Mouse (Mus musculus) left cerebral cortex, adult 11 months (tissue): Measurements from ENCODE around the gene Ccl25.
A peak's percentile ranks its signal among the peaks of the same experiment; 100 is the strongest.

ENCODE experiments used
- DNase-seq: peaks from one replicate; pipeline ENCODE4 v3.0.0; 2022; ENCODE audit warnings: low spot score

Gene Ccl25

DNA sequence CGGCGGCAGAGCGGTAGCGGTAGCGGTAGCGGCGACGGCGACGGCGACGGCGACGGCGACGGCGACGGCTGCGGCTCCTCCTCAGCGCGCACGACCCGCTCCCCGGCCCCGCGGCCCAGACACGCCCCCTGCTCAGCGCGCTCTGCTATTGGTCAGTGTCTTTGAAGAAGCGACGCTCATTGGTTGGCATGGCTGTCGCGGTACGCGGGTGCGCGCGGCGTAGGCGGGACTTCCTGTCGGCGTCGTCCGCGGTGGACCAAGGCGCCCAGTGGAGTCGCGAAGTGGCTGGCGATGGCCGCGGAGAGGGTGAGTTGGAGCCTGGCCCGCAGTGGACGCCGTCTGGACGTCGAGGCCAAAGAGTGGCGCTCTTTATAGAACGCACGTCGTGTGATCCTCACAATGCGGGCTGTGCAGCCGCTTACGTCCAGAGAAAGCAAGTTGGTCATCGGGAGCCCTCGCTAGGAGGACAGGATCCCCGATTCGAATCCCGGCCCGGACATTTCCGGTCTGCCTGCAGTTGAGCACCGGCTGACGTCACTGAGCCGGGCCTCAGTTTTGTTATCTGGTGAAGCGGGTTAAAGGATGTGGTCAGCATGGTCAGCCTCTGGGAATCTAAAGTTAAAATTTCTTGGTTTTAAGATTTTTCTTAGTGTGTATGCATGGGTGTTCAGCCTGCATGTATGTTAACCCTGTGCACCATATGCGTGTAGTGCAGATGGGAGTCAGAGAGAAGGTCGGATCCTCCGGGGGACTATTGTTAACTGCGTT lies at the start of gene Ccl25, which contains the start of gene Elavl1:
Gene Ccl25, plus strand, starts transcription at position 228 of the 768 bp plus-strand sequence.
Gene Elavl1, minus strand, starts transcription at position 431 of the 768 bp plus-strand sequence.
- DNase-seq = peak; percentile 96

DNA sequence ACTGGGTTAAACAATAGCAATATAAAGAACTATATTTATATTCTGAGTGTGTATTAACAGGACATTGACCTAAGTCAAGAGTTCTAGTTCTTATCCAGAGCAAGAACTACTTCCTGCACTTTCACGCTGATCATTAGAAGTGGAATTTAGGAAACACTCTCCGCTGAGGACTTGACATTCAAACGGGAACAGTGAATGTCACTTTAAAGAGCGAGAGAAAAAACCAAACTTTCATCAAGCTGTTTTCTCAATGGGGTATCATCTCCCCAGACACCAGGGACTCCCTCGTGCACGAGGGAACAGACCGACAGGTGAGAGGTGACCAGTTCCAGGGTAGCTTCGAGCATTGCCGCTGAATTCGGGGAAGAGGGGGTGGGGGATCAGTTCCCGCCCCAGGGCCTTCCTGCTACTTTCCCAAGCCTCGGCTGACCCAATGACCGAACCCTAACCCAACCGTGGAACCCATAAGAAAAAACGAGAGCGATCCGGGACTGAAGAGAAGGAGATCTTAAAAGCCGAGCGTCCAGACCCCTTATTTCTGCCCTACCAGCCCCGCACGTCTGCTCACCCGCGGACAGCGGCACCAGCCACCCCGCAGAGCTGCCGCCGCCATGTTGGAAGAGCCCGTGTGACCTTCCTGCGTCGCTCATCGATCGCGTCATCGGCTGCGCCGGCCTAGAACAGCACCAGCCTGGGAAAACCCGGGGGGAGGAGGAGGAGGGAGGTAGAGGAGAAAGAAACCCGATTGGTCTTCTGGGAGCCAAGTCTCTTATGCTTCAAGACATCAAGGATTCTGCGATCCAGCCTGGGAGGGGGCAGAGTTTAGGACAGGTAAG lies 49.5 kb upstream of the Ccl25 start, which contains the start of gene Timm44:
Gene Timm44, minus strand, starts transcription at position 639 of the 836 bp plus-strand sequence.
- peak; percentile 94 for DNase-seq

DNA sequence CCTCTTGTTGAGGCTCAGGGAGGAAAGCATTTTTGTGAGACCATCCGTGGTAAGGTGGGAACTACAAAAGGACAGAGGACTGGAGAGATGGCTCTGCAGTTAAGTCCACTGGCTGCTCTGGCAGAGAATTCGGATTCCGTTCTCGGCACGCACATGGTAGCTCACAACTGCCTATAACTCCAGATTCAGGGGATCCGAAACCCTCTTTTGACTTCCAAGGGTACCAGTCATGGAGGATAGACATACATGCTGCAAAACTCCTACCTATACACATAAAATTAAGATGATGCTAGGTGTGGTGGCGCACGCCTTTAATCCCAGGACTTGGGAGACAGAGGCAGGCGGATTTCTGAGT lies 48.9 kb upstream of the Ccl25 start:
- DNase-seq = no peak

DNA sequence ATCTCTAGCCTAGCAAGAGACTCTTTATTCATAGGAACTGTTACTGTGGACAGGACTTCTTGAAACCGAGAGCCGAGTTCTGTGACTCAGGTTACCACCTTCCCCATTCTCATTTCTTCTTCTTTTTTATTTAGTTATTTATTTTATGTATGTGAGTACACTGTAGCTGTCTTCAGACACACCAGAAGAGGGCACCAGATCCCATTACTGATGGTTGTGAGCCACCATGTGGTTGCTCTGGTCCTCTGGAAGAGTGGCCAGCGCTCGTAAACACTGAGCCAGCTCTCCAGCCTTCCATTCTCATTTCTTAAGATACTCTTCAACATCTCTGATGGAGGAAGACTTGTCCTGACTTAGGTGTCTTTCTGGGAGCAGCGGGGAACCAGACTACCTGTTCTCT lies 32.3 kb upstream of the Ccl25 start:
- DNase-seq = no peak

DNA sequence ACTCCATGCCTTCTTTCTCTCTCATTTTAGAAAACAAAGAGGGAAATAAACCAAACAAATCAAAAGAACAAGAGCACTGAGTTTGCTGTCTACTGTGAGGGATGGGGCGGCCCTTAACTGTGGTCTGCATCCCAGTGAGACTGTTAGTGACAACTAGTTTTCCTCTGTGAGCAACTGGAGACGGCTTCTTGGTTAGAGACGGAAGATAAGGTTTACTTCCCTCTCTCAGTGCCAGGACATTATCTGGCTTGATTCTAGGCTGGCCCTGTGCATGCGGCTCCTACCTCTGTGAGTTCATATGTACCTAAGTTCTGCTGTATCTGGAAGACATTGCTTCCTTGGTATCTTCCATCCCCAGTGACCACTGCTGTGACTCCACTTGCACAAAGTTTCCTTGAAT lies 27.2 kb upstream of the Ccl25 start:
- no peak for DNase-seq

DNA sequence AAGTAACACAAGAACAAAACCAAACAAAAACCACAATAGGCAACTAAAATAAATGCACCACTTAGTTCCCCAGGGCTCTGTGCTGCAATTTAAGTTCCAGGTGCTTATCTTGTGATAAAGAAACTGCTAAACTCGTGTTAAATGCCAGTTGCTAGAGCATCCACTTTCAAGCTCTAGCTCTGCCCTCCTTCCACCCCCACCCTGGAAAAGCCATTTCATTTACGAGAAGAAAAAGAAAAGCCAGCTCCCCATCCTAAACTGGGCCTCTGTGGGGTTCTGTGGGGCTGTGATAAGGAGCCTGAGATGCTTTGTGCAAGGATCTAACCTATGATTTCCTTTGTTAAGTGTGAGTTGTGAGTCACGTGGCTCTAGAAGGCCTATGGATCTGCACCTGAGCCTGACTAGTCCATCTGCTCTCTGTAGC lies 20.9 kb upstream of the Ccl25 start:
- DNase-seq = no peak

DNA sequence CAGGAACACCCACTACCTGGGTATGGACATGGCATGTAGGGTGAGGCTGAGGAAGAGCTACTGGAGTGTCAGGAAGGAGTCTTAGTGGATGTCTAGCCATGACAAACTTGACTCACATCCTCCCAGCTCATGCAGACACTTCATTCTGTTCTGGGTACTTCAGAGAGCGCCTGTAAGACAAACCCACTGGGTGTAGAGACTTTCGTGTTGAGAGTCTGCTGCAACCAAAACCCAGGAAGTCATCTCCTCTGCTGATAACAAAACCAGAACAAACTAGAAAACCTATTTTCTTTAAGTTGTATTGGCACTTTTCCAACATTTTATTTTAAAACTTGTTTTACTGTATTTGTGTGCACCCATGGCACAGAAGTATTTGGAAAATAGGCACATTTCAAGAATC lies 19.2 kb upstream of the Ccl25 start:
- DNase-seq = no peak

DNA sequence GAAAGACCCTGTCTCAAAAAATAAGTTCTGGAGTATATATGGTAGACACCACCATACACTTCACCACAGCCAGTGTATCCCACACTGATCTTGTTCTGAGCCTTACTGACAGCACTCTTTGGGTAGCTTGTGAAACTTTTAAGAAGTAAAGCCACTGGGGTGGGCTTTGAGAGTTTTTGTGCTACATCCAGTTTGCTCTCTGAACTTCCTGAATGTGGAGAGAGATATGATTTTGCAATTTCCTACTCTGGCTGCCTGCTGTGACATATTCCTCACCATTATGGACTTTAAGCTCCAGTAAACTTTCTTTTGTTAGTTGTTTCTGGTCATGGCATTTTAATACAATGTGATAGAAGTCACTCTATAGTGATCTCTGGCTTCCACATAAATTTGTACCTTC lies 12.9 kb upstream of the Ccl25 start:
- DNase-seq = no peak

DNA sequence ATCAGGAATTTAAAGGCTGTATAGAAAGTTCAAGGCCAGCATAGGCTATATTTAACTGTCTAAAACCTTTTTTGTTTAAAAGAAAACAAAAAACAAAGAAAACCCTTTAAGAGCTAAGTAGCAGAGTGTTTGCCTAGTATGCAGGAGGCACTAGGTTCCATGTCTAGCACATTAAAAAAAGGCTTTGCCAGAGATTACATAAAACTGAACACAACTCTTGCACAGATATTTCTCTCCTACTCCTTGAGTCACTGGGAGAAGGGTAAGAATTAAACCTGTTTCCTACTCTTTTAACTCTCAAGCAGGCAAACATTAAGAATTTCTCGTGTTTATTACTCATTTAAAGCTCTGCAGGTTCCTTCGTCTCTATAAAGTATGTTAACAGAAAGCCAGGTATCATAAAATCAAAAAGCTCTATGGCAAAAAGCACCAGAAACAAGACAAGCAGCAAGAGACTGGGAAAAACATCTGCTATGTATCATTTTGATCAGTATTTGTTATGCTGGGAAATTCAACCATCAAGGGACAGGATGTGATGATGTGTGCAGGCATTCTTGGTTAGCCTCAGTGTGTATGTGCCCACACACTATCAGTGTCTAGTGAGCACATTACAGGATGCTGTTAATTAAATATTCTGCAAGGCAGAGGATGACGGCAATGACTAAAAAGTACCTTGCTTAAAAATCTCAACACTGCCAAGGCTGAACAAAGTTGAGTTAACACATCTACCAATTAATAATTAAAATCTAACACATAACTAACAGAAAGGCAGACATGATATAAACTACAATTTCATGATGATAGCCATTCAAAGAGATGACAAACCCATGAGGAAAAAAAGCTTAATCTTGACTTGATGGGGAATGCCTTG lies 11.5 kb upstream of the Ccl25 start:
- DNase-seq = no peak

DNA sequence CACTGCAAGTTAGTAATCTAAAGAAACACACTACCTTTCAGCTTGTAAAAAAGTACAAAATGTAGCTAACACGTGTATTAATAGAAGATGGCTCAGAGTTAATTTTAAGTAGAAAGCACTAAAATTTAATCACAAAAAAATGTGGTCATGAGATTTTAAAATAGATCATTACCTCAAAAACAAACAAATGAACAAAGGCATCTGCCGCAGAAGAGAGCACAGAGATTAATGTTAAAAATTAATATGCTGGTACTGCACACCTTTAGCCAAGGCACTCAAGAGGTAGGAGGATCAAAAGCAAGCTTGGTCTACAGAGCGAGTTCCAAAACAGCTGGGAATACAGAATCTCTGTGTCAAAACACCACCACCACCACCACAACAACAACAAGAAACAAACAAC lies 10.2 kb upstream of the Ccl25 start:
- no peak for DNase-seq

DNA sequence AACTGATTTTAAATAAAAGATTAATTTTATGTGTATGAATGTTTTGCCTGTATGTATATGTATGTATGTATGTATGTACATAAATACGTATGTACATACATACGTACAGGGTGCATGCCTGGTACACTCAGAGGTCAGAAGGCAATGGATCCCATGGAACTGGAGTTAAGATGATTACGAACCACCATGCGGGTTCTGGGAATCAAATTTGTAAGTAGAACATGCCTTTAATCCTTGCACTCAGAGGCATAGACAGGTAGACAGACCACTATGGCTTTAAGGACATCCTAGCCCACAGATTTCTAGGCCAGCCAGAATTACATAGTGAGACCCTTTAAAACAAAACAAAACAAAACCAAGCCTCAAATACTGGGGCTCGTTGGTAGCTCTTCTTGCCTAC lies 6.9 kb upstream of the Ccl25 start:
- no peak for DNase-seq

DNA sequence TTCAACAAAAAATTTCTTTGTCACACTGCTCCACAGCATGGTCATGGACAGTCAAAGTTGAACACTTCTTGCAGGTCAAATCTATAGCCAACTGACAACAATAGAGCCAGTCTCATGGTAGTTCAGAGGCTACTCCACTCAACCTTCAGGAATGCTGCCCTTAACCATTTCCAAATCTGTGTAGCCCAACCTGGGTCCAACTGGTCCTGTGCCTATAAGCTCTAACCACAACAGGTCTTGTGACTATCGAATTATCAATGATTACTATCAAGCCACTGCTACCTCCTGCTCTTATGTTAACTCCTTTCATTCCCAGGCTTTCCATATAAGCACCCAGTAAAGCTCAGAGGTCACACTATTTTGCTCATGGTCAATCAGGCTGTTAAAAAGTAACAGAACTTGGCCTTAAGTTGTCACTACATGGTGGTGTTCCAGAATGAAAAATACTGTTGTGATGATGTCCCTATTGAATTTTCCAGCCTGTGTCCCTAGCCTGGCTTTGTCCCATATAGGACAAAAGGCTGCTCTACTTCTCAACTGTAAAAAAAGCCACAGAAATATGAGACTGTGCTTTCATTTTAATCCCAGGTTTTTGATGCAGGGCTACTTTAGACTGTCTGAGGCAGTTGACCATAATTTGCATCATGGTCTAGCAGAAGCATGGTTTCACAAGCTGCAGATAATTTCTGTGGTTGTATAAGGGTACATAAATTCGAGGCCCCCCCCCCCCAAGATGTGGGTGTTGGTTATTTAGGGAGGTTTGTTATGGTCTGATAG lies 6.0 kb upstream of the Ccl25 start:
- no peak for DNase-seq

DNA sequence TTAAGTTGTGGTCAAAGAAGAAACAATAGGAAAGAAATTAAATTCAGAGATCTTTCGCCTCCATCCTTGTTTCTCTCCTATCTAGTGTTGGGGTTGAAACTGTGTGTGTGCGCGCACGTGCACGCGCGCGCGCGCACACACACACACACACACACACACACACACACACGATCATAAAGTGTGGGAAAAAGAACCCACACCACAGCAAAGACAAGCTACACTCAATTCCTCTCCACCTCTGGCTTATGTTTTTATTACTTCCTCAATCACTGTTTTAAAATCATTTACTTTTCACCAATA lies 5.5 kb upstream of the Ccl25 start:
- DNase-seq = no peak

DNA sequence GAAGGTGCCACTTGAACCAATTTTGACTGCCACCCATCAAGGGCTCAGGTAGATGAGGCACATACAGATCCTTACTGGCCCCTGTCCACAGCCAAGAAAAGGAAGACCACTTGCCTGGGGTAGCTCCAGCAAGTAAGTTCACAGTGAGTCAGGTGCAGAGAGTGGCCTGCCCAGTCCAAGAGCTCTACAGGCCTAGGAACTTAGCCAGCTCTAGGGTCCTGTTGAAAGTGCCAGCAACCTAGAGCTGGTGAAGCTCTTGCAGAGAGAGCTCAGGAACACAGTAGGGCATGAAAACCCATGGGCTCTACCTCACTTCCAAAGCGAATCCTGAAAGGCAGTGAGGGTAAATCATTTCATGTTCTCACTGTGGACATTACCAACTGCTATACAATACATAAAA lies 4.6 kb upstream of the Ccl25 start:
- DNase-seq = no peak

DNA sequence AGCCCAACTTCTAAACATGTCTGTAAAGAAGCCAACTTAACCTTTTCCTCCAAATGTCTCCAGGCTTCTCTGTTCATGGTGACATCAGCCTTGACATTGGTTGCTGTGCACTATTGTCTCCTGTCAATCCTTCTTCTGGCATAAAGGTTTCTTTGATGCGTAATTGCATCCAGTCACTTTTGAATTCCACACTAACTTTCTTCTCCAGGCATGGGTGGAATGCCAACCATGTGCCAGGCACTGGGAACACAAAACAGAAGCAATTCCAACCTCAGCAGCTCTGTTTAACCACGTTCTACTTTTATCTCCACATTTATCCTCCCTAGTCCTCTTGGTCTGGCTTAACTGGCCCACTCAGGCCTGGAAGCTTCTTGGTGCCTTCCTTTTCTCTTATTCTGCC lies 4.0 kb upstream of the Ccl25 start:
- no peak for DNase-seq

DNA sequence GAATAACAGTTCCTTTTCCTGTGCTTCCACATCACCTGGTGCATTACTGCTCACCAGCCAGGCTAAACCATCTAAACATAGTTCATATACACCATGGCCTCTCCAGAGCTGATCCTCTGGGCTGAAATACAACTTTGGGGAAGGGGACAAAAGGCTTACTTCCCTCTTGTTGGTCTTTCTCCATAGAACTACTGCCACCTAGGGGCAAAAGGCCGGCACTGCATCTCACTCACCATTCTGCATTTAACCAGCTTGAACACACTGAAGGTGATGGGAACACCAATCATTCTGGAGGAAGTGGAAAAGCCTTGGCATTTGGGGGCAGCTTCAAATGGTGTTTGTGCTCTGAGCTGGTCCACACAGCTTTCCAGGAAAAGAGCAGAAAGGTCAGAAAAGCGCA lies 2.5 kb upstream of the Ccl25 start:
- peak; percentile 68 for DNase-seq

DNA sequence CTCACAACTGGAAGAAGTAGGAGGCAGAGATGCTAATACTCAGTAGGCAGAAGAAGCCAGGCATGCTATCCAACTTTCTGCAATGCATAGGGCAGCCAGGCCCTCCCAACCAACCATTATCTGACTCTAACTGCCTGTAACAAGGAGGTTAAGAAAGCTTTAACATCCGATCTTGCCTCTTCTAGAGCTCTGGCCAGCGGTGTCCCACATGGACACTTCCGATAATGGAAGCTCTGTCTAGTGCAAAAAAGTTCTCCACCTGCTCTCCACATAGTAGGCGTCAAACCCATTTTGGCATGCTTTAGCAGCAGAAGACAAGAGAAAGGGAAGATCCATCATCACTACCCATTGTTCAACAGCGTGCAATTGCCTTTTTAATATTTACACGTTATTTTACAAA lies 1.1 kb upstream of the Ccl25 start:
- no peak for DNase-seq

DNA sequence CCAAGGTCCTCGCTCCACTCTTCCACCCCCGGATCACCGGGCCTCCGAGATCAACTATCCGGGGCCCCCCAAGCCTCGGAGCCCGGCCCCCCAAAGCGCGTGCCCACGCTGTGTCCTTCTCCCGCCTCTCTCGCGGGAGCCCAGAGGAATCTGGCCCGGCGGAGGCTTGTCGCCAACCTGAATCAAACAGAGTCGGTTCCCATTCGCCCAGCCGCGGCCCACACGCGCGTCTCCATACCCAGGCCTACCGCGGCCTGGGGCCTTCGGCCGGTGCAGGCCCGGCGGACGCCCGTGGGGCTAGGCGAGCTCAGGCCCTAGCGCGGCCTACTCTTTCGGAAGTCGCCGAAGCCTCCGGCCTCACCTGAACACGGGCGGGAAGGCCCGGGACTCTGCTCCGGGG lies 485 bp upstream of the Ccl25 start:
- no peak for DNase-seq

DNA sequence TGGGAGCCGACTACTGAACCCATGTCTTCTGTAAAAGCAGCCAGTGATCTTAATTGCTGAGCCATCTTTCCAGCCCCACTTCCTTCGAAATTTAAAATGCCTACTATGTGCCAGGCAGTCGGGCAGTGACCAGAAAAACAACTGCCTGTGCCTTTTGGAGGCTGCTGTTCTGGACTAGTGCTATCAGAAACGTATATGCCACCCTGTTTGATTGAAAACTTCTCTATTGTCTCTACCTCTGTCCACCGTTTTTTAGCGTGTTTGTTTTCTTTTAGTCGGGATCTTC lies 684 bp downstream of the Ccl25 start:
- DNase-seq = no peak

DNA sequence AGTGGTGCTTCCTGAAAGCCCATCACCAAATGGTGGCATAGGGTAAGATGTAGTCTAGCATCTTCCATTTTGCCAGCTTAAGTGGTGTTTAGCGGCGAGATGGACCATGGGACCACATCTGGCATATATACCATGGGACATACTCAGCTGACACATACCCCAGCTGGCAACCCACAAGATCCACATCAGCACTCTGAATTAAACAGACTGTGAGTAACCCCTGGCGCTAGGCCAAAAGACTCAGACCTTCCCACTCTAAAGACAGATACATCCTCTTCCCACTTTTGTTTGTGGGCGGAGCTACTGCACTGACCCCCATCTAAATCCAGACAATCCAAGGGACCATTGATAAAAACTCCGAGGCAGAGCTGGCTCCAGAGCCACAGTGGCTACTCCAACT lies 4.0 kb downstream of the Ccl25 start:
- no peak for DNase-seq

DNA sequence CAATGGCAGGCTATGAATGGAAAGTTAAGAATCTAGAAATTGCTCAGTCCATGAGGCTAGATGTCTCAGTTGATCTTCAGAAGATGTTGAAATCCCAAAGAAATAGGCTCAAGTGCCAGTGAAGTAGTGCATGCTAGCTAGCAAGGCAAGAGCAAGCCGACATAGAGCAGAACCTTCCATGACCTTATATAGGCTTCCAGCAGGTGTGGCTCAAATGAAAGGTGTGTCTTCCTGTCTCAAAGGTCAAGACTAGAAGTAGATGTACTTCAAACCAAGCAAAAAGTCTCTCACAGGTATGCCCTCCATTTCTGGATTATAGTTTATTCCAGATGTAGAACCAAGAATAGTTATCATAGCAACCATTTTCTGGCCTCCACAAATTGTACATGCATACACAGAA lies 9.0 kb downstream of the Ccl25 start:
- DNase-seq = no peak

DNA sequence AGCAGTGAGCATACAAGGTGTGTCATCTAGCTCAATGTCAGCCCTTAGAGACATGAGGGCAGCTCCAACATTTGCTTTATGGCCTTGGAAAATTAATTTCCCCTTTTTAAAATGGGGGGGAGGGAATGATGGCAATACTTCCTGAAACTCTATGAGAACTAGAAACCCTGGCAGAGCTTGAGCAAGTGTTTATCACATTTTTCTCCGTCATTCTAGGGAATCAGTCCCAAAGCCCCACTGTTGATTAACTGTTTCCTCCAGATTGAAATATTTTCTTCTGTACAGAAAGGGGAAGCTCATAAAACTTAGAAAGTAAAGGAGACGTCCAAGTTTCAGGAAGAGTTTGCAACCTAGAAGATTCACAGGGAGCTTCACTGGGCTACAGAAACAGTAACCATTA lies 10.7 kb downstream of the Ccl25 start:
- DNase-seq = no peak
